Mouse (Mus musculus): Measurements from ENCODE around the gene Zfyve21. TPM values are rescaled to one million over a fixed set of nuclear protein-coding genes. Genes with fewer than 3 reads are reported as not detected.

Gene Zfyve21
- polyA plus RNA-seq, 1 experiment from 2014 or later = 30.5 TPM

GRCm38 (mm10) chr12:111848300-111848798 lies 34.4 kb downstream of the Zfyve21 start:
- Histone ChIP-seq H3K9me3 (ENCODE audit: control insufficient read depth, low read length) (no peaks in the 10 kb centered on the region), H3K4me3 (ENCODE audit: low read depth, low read length) (no peak overlapping the region), H3K36me3 (ENCODE audit: control insufficient read depth, insufficient read depth, low read length) (no peaks in the 10 kb centered on the region), H3K27me3 (ENCODE audit: control insufficient read depth, insufficient read depth, low read length) (no peaks in the 10 kb centered on the region), H3K27ac (ENCODE audit: low read depth, low read length) (no peak overlapping the region), H3K4me2 (ENCODE audit: low read depth, low read length) (no peak overlapping the region), H3K9ac (replicated peaks; ENCODE audit: low read depth, low read length) (no peak overlapping the region), H3K4me1 (ENCODE audit: control insufficient read depth, insufficient read depth, low read length) (no peaks in the 10 kb centered on the region)
- WGBS = 72% methylated on average over 9 of the region's 9 CpGs
- ATAC-seq (ENCODE audit: low read depth) = no peak

GRCm38 (mm10) chr12:111851235-111851634 lies 37.3 kb downstream of the Zfyve21 start:
- Histone ChIP-seq H3K9me3 (ENCODE audit: control insufficient read depth, low read length) (no peaks in the 10 kb centered on the region), H3K27me3 (ENCODE audit: control insufficient read depth, insufficient read depth, low read length) (no peaks in the 10 kb centered on the region), H3K4me2 (ENCODE audit: low read depth, low read length) (no peak overlapping the region), H3K36me3 (ENCODE audit: control insufficient read depth, insufficient read depth, low read length) (no peaks in the 10 kb centered on the region), H3K27ac (ENCODE audit: low read depth, low read length) (no peak overlapping the region), H3K4me1 (ENCODE audit: control insufficient read depth, insufficient read depth, low read length) (no peaks in the 10 kb centered on the region), H3K9ac (replicated peaks; ENCODE audit: low read depth, low read length) (no peak overlapping the region), H3K4me3 (ENCODE audit: low read depth, low read length) (no peak overlapping the region)
- no peak for ATAC-seq (ENCODE audit: low read depth)
- 62% methylated on average over 2 of the region's 2 CpGs for WGBS

DNA sequence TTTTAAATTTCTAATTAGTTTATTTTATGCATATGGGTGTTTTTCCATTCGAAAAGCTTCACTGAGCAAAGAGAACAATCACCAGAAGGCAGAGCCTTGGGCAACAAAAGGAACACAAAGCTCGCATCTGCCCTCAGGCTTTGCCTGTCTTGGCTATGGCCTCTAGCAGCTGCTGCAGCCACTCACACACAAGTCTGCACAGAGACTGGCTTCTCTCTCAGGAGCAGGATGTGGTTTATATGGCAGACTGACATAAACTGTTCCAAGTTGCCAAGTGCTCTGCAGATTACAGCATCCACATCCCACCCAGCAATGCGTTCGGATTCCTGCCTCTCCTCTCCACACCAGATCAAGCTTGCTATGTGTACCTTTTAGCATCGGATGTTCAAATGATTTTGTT lies 37.8 kb downstream of the Zfyve21 start:
- Histone ChIP-seq H3K27ac (ENCODE audit: low read depth, low read length) (no peak overlapping the region), H3K36me3 (ENCODE audit: control insufficient read depth, insufficient read depth, low read length) (no peaks in the 10 kb centered on the region), H3K27me3 (ENCODE audit: control insufficient read depth, insufficient read depth, low read length) (no peaks in the 10 kb centered on the region), H3K9me3 (ENCODE audit: control insufficient read depth, low read length) (no peaks in the 10 kb centered on the region), H3K4me3 (ENCODE audit: low read depth, low read length) (no peak overlapping the region), H3K4me2 (ENCODE audit: low read depth, low read length) (no peak overlapping the region), H3K4me1 (ENCODE audit: control insufficient read depth, insufficient read depth, low read length) (no peaks in the 10 kb centered on the region), H3K9ac (replicated peaks; ENCODE audit: low read depth, low read length) (no peak overlapping the region)
- ATAC-seq (ENCODE audit: low read depth) = no peak
- WGBS = 77% methylated on average over 5 of the region's 5 CpGs

GRCm38 (mm10) chr12:111853011-111853436 lies 39.1 kb downstream of the Zfyve21 start:
- Histone ChIP-seq H3K4me2 (ENCODE audit: low read depth, low read length) (no peak overlapping the region), H3K9me3 (ENCODE audit: control insufficient read depth, low read length) (no peaks in the 10 kb centered on the region), H3K9ac (replicated peaks; ENCODE audit: low read depth, low read length) (no peak overlapping the region), H3K4me1 (ENCODE audit: control insufficient read depth, insufficient read depth, low read length) (no peaks in the 10 kb centered on the region), H3K27ac (ENCODE audit: low read depth, low read length) (no peak overlapping the region), H3K4me3 (ENCODE audit: low read depth, low read length) (no peak overlapping the region), H3K36me3 (ENCODE audit: control insufficient read depth, insufficient read depth, low read length) (no peaks in the 10 kb centered on the region), H3K27me3 (ENCODE audit: control insufficient read depth, insufficient read depth, low read length) (no peaks in the 10 kb centered on the region)
- no peak for ATAC-seq (ENCODE audit: low read depth)
- 71% methylated on average over 10 of the region's 10 CpGs for WGBS

DNA sequence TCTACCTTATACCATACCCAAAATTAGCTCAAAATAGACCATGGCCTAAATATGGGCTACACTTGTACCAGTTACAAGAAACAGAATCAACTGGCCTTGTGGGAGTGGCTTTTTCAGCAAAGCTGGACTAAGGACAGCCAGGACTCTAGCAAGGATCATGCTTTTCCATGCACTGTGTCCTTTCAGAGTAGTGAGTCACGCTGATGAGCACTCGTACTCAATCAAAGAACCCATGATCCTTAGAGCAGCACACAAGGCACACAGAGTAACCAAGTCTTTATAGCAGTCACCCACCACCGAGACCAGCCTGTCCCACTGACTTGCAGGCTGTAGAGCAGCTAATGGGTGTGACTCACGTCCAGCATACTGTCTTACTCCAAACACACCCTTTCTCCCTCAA lies 39.6 kb downstream of the Zfyve21 start:
- no peaks in the 10 kb centered on the region for H3K9me3 ChIP-seq (ENCODE audit: control insufficient read depth, low read length)
- H3K36me3 ChIP-seq (ENCODE audit: control insufficient read depth, insufficient read depth, low read length) = no peaks in the 10 kb centered on the region
- H3K27me3 ChIP-seq (ENCODE audit: control insufficient read depth, insufficient read depth, low read length) = no peaks in the 10 kb centered on the region
- no peak overlapping the region for H3K27ac ChIP-seq (ENCODE audit: low read depth, low read length)
- no peak for ATAC-seq (ENCODE audit: low read depth)
- WGBS = 62% methylated on average over 4 of the region's 4 CpGs
- H3K4me3 ChIP-seq (ENCODE audit: low read depth, low read length) = no peak overlapping the region
- H3K9ac ChIP-seq (replicated peaks; ENCODE audit: low read depth, low read length) = no peak overlapping the region
- H3K4me2 ChIP-seq (ENCODE audit: low read depth, low read length) = no peak overlapping the region
- no peaks in the 10 kb centered on the region for H3K4me1 ChIP-seq (ENCODE audit: control insufficient read depth, insufficient read depth, low read length)

DNA sequence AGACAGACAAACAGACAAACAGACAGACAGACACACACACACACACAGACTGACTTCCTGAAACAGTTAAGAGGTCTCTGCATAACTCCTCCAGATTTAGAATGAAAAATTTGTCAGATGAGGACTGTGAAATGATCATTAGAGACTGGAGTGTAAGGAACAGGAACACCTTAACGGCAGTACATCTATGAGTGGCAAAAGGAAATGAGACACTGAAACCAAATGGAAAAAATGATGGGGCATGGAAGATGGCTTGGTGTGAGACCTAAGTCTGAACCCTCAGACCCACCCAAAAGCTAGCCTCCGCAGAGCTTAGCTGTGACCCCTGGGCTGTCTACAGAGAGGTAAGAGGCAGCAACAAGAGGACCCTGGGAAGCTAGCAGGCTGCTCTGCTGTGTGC lies 41.5 kb downstream of the Zfyve21 start:
- no peak for ATAC-seq (ENCODE audit: low read depth)
- Histone ChIP-seq H3K27ac (ENCODE audit: low read depth, low read length) (no peak overlapping the region), H3K36me3 (ENCODE audit: control insufficient read depth, insufficient read depth, low read length) (no peaks in the 10 kb centered on the region), H3K9ac (replicated peaks; ENCODE audit: low read depth, low read length) (no peak overlapping the region), H3K4me1 (ENCODE audit: control insufficient read depth, insufficient read depth, low read length) (no peaks in the 10 kb centered on the region), H3K9me3 (ENCODE audit: control insufficient read depth, low read length) (no peaks in the 10 kb centered on the region), H3K4me2 (ENCODE audit: low read depth, low read length) (no peak overlapping the region), H3K27me3 (ENCODE audit: control insufficient read depth, insufficient read depth, low read length) (no peaks in the 10 kb centered on the region), H3K4me3 (ENCODE audit: low read depth, low read length) (no peak overlapping the region)
- 97% methylated on average over 2 of the region's 2 CpGs for WGBS

DNA sequence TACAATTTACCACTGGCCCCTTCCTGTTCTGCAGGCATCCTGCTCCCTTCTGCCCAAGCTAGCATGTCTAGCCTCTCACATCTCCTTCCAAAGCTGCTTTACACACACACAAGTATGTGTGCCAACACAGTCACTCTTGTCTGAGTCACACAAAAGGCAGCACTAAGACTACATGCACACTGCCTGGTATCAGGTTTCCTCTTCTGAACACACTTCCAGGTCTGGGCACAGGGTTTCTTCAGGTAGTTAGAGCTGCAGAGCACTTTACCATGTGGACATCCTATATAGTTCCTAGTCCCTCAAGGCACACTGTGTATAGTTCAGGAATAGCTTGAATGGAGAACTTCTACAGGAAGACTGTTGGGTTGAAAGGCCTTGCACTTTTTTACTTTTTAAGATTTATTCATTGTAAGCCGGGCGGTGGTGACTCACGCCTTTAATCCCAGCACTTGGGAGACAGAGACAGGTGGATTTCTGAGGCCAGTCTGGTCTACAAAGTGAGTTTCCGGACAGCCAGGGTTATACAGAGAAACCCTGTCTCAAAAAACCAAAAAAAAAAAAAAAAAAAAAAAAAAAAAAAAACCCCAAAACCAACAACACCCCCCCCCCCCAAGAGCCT lies 50.3 kb downstream of the Zfyve21 start:
- no peak overlapping the region for H3K4me2 ChIP-seq (ENCODE audit: low read depth, low read length)
- ATAC-seq (ENCODE audit: low read depth) = no peak
- no peak overlapping the region for H3K4me3 ChIP-seq (ENCODE audit: low read depth, low read length)
- H3K4me1 ChIP-seq (ENCODE audit: control insufficient read depth, insufficient read depth, low read length) = no peaks in the 10 kb centered on the region
- H3K9ac ChIP-seq (replicated peaks; ENCODE audit: low read depth, low read length) = no peak overlapping the region
- no peaks in the 10 kb centered on the region for H3K9me3 ChIP-seq (ENCODE audit: control insufficient read depth, low read length)
- H3K27me3 ChIP-seq (ENCODE audit: control insufficient read depth, insufficient read depth, low read length) = no peaks in the 10 kb centered on the region
- H3K36me3 ChIP-seq (ENCODE audit: control insufficient read depth, insufficient read depth, low read length) = peaks cover 5% of the 10 kb centered on the region; the same call in 1 of the 2 replicates
- WGBS = 90% methylated on average over 4 of the region's 4 CpGs
- H3K27ac ChIP-seq (ENCODE audit: low read depth, low read length) = no peak overlapping the region

- H3K27me3 ChIP-seq (ENCODE audit: control insufficient read depth, insufficient read depth, low read length) = no peaks in the 10 kb centered on the region
- no peak for ATAC-seq (ENCODE audit: low read depth)
- H3K9me3 ChIP-seq (ENCODE audit: control insufficient read depth, low read length) = no peaks in the 10 kb centered on the region
- H3K27ac ChIP-seq (ENCODE audit: low read depth, low read length) = no peak overlapping the region
- H3K4me3 ChIP-seq (ENCODE audit: low read depth, low read length) = no peak overlapping the region
- no peak overlapping the region for H3K4me2 ChIP-seq (ENCODE audit: low read depth, low read length)
- no peaks in the 10 kb centered on the region for H3K4me1 ChIP-seq (ENCODE audit: control insufficient read depth, insufficient read depth, low read length)
- H3K36me3 ChIP-seq (ENCODE audit: control insufficient read depth, insufficient read depth, low read length) = 0 out of 2 replicates have a peak, but pooled peaks cover 5% of the 10 kb centered on the region
- WGBS = 95% methylated on average over 1 of the region's 1 CpGs
- no peak overlapping the region for H3K9ac ChIP-seq (replicated peaks; ENCODE audit: low read depth, low read length)
Observed at GRCm38 (mm10) chr12:111869806-111870205, 55.8 kb downstream of the Zfyve21 start.

GRCm38 (mm10) chr12:111870811-111871210 lies 56.8 kb downstream of the Zfyve21 start:
- Histone ChIP-seq H3K9me3 (ENCODE audit: control insufficient read depth, low read length) (no peaks in the 10 kb centered on the region), H3K36me3 (ENCODE audit: control insufficient read depth, insufficient read depth, low read length) (0 out of 2 replicates have a peak, but pooled peaks cover 5% of the 10 kb centered on the region), H3K4me1 (ENCODE audit: control insufficient read depth, insufficient read depth, low read length) (no peaks in the 10 kb centered on the region), H3K4me2 (ENCODE audit: low read depth, low read length) (no peak overlapping the region), H3K4me3 (ENCODE audit: low read depth, low read length) (no peak overlapping the region), H3K27me3 (ENCODE audit: control insufficient read depth, insufficient read depth, low read length) (no peaks in the 10 kb centered on the region), H3K9ac (replicated peaks; ENCODE audit: low read depth, low read length) (no peak overlapping the region), H3K27ac (ENCODE audit: low read depth, low read length) (no peak overlapping the region)
- ATAC-seq (ENCODE audit: low read depth) = no peak
- 91% methylated on average over 7 of the region's 7 CpGs for WGBS

All from neural tube, embryonic 14.5 days (tissue).